Mouse (Mus musculus) bone marrow, adult 2 months (tissue): ENCODE measurements around the gene Slc22a13.

Source experiments
- CTCF ChIP-seq: fragments of 200-500 bp; IDR thresholded peaks from 2 replicates; pipeline ENCODE4 v1.5.1; 2011; ENCODE audit warnings: low read length, control low read depth; ENCODE audit not compliant: control insufficient read depth, insufficient read depth
- POLR2A ChIP-seq: fragments of 200-500 bp; IDR thresholded peaks from 2 replicates; pipeline ENCODE4 v1.6.1; 2011; ENCODE audit warnings: low read depth, mild to moderate bottlenecking, control low read depth, low read length, borderline replicate concordance; ENCODE audit not compliant: control insufficient read depth

- TF ChIP-seq CTCF, result no peak
- no peak for TF ChIP-seq POLR2A
Observed at GRCm38 (mm10) chr9:119144696-119145095, 64.2 kb downstream of the Slc22a13 start.
